Mouse (Mus musculus): Measurements from ENCODE around the gene Enpp1. TPM values are rescaled to one million over a fixed set of nuclear protein-coding genes. Genes with fewer than 3 reads are reported as not detected.

The Enpp1 gene
- polyA plus RNA-seq, 1 experiment from 2014 or later = 7.2 TPM

DNA sequence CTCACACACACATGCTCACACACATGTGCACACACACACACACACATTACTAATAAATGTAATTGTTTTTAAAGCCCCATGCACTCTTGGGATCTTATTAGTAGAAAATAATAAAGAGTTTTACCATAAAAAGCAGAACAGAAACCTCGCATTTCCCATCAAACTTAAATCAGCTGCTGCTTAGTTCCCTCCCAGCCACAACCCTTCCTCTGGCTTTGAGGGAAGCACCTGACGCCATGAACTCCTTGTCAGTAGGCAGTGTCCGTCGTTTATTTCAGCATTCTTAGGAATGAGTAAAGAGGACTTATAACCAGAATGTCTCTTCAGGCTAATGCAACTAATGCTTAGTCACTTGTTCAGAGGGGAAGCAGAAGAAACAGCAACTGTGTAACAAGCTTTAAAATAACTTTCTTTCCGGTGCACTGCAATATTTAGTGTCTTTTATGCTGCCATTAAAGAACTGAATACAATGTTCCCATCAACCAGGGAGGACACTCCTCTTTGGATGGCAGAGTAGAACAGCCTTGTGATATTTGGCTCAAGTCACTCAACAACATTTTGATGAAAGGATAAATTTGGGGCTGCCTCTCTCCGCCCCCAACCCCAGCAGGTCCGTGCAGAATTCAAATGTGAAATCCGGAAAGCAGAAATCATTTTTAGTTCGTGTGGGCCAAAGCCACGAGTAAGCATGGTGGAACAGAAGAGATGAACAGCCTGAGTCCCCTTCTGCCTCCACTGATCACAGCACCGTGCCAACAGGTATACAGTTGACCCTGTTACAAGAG is 69.0 kb downstream of the Enpp1 start:
- no peaks in the 10 kb centered on the region for H3K9me3 ChIP-seq (ENCODE audit: control insufficient read depth, low read length)
- H3K27ac ChIP-seq (replicated peaks in 1 of 2; ENCODE audit: control insufficient read depth in 1 of 2, insufficient read depth in 1 of 2, low read depth in 2 of 2, low read length in 2 of 2) = no peak overlapping the region
- H3K27me3 ChIP-seq (ENCODE audit: control insufficient read depth, insufficient read depth, low read length) = no peaks in the 10 kb centered on the region
- 79% methylated on average over 11 of the region's 11 CpGs for WGBS
- no peaks in the 10 kb centered on the region for H3K36me3 ChIP-seq (ENCODE audit: control insufficient read depth, insufficient read depth, low read length)
- no peak for ATAC-seq (ENCODE audit: insufficient number of reproducible peaks, insufficient read depth, low FRiP score, low read depth)
- H3K4me2 ChIP-seq (ENCODE audit: low read length) = no peak overlapping the region
- peaks cover 3 to 8% of the 10 kb centered on the region in 2 experiments for H3K4me1 ChIP-seq (ENCODE audit: control insufficient read depth in 2 of 2, insufficient read depth in 2 of 2, low read length in 2 of 2)
- no peak overlapping the region for H3K9ac ChIP-seq (ENCODE audit: low read length)
- no peak overlapping the region for H3K4me3 ChIP-seq (ENCODE audit: control insufficient read depth in 1 of 2, insufficient read depth in 1 of 2, low read depth in 1 of 2, low read length in 2 of 2)

DNA sequence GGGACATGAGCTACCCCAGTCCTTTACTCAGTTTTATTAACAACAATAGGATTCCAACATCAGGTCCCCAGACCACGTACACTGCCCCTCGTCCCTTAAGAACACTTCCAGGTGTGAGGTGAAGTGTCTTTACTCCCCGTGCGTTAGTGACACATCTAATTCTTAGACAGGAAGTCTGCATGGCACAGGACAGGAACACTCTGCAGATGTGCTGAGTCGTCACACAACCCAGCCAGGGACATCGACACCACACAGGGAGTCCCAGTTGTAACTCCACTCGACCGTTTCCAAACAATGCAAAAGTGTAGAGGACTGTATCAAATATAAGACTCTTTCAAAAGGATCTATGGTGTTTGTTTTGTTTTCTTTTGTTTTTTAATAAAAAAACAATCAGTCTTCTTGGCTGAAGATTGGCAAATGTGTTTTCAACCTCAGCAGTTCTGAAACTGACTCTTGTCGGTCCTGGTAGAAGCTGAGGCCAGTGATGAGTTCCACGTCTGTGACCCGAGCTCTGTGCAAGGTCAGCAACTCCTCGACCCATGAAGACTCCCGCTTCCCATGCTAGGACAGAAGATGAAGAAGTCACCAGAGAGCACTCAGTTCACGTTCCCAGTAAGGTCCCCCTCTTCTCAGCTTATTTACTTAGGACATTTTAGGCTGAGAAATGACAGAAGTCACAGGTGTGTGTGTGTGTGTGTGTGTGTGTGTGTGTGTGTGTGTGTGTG is 70.4 kb downstream of the Enpp1 start:
- H3K4me1 ChIP-seq (ENCODE audit: control insufficient read depth in 2 of 2, insufficient read depth in 2 of 2, low read length in 2 of 2) = peaks cover 3 to 10% of the 10 kb centered on the region in 2 experiments
- 65% methylated on average over 14 of the region's 14 CpGs for WGBS
- H3K27ac ChIP-seq (replicated peaks in 1 of 2; ENCODE audit: control insufficient read depth in 1 of 2, insufficient read depth in 1 of 2, low read depth in 2 of 2, low read length in 2 of 2) = no peak overlapping the region
- H3K4me2 ChIP-seq (ENCODE audit: low read length) = no peak overlapping the region
- no peaks in the 10 kb centered on the region for H3K36me3 ChIP-seq (ENCODE audit: control insufficient read depth, insufficient read depth, low read length)
- no peak overlapping the region for H3K4me3 ChIP-seq (ENCODE audit: control insufficient read depth in 1 of 2, insufficient read depth in 1 of 2, low read depth in 1 of 2, low read length in 2 of 2)
- H3K9ac ChIP-seq (ENCODE audit: low read length) = no peak overlapping the region
- no peaks in the 10 kb centered on the region for H3K27me3 ChIP-seq (ENCODE audit: control insufficient read depth, insufficient read depth, low read length)
- ATAC-seq (ENCODE audit: insufficient number of reproducible peaks, insufficient read depth, low FRiP score, low read depth) = no peak
- H3K9me3 ChIP-seq (ENCODE audit: control insufficient read depth, low read length) = no peaks in the 10 kb centered on the region

DNA sequence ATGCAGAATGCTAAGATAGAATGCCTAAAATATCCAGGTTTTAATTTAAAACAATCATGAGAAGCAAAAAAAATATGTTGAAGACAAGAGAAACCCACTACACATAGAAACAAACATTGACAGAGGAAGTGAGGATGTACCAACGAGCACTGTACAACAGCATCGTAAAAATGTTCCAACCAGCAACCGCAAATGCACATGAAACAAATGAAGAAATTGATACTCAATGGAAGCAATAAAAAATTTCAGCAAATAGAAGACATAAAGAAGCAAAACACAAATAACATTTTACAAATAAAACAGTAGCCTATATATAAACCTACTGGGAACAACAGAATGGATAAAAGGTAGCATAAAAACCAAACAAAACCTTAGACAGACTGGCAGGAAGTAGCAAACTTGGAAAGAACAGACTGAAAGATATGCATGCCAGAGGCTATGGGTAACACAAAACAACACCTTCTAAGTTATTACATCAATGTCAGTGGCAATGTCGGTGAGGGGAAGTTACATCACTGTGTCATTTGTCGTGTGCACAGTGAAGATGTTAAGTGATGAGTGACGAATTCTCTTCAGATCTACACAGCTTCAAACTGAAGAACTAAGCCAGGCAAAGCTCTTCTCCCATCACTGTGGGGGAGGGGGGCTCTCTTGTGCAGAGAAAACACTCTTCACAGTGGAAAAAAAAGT is 71.6 kb downstream of the Enpp1 start:
- no peaks in the 10 kb centered on the region for H3K36me3 ChIP-seq (ENCODE audit: control insufficient read depth, insufficient read depth, low read length)
- WGBS = 65% methylated on average over 6 of the region's 6 CpGs
- no peak overlapping the region for H3K9ac ChIP-seq (ENCODE audit: low read length)
- no peaks in the 10 kb centered on the region for H3K9me3 ChIP-seq (ENCODE audit: control insufficient read depth, low read length)
- H3K4me3 ChIP-seq (ENCODE audit: control insufficient read depth in 1 of 2, insufficient read depth in 1 of 2, low read depth in 1 of 2, low read length in 2 of 2) = no peak overlapping the region
- no peak overlapping the region for H3K4me2 ChIP-seq (ENCODE audit: low read length)
- H3K27ac ChIP-seq (replicated peaks in 1 of 2; ENCODE audit: control insufficient read depth in 1 of 2, insufficient read depth in 1 of 2, low read depth in 2 of 2, low read length in 2 of 2) = no peak overlapping the region
- ATAC-seq (ENCODE audit: insufficient number of reproducible peaks, insufficient read depth, low FRiP score, low read depth) = no peak
- no peaks in the 10 kb centered on the region for H3K27me3 ChIP-seq (ENCODE audit: control insufficient read depth, insufficient read depth, low read length)
- H3K4me1 ChIP-seq (ENCODE audit: control insufficient read depth in 2 of 2, insufficient read depth in 2 of 2, low read length in 2 of 2) = peaks cover 3 to 14% of the 10 kb centered on the region in 2 experiments

GRCm38 (mm10) chr10:24639596-24639995 is 72.4 kb downstream of the Enpp1 start:
- no peak; the same call in 1 of the 2 replicates for ATAC-seq (ENCODE audit: insufficient number of reproducible peaks, insufficient read depth, low FRiP score, low read depth)
- no peak overlapping the region for H3K4me3 ChIP-seq (ENCODE audit: control insufficient read depth in 1 of 2, insufficient read depth in 1 of 2, low read depth in 1 of 2, low read length in 2 of 2)
- H3K36me3 ChIP-seq (ENCODE audit: control insufficient read depth, insufficient read depth, low read length) = no peaks in the 10 kb centered on the region
- no peaks in the 10 kb centered on the region for H3K27me3 ChIP-seq (ENCODE audit: control insufficient read depth, insufficient read depth, low read length)
- H3K4me1 ChIP-seq (ENCODE audit: control insufficient read depth in 2 of 2, insufficient read depth in 2 of 2, low read length in 2 of 2) = peaks cover 5 to 21% of the 10 kb centered on the region in 2 experiments
- no peak overlapping the region for H3K27ac ChIP-seq (replicated peaks in 1 of 2; ENCODE audit: control insufficient read depth in 1 of 2, insufficient read depth in 1 of 2, low read depth in 2 of 2, low read length in 2 of 2)
- H3K4me2 ChIP-seq (ENCODE audit: low read length) = no peak overlapping the region
- H3K9me3 ChIP-seq (ENCODE audit: control insufficient read depth, low read length) = no peaks in the 10 kb centered on the region
- H3K9ac ChIP-seq (ENCODE audit: low read length) = no peak overlapping the region
- 58% methylated on average over 7 of the region's 7 CpGs for WGBS

DNA sequence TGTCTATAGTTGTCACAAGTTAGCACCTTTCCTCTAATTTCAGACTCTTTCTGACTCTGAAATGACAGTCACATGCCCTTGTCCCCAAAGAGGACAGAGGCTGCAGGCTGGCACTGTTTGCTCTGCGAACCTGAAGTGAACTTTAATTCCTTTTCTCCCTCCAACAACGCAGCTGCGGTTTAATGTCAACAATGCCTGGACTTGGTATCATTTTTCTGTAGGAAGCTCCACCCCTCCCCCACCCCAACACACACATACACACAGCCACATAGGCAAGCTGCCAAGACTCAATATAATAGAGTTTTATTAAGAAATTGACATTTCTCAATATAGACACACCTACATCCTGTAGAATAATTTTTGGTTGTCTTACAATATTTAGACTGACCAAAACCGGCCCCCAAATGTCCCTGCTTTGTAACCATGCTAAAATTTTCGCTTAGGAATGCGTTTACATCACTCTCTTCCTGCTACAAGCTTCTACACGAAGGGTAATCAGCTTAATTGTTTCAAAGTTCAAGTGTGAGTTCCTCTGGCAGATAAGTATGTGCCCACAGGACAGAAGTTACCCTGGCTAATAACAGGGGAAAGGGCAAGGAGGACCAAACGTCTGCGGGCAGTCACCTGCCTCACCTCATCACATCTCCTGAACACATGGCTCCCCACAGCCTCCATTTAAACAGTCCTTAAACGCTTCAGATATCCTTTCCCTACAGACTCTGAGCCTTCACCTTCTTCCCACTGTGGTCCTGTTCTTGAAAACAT is 73.5 kb downstream of the Enpp1 start:
- peaks cover 7 to 26% of the 10 kb centered on the region in 2 experiments for H3K4me1 ChIP-seq (ENCODE audit: control insufficient read depth in 2 of 2, insufficient read depth in 2 of 2, low read length in 2 of 2)
- H3K9ac ChIP-seq (ENCODE audit: low read length) = no peak overlapping the region
- no peak overlapping the region for H3K4me3 ChIP-seq (ENCODE audit: control insufficient read depth in 1 of 2, insufficient read depth in 1 of 2, low read depth in 1 of 2, low read length in 2 of 2)
- no peak overlapping the region for H3K27ac ChIP-seq (replicated peaks in 1 of 2; ENCODE audit: control insufficient read depth in 1 of 2, insufficient read depth in 1 of 2, low read depth in 2 of 2, low read length in 2 of 2)
- no peaks in the 10 kb centered on the region for H3K36me3 ChIP-seq (ENCODE audit: control insufficient read depth, insufficient read depth, low read length)
- no peaks in the 10 kb centered on the region for H3K27me3 ChIP-seq (ENCODE audit: control insufficient read depth, insufficient read depth, low read length)
- no peak overlapping the region for H3K4me2 ChIP-seq (ENCODE audit: low read length)
- H3K9me3 ChIP-seq (ENCODE audit: control insufficient read depth, low read length) = no peaks in the 10 kb centered on the region
- 43% methylated on average over 10 of the region's 10 CpGs for WGBS
- ATAC-seq (ENCODE audit: insufficient number of reproducible peaks, insufficient read depth, low FRiP score, low read depth) = no peak

GRCm38 (mm10) chr10:24636986-24637385 is 75.0 kb downstream of the Enpp1 start:
- Histone ChIP-seq H3K27ac (replicated peaks in 1 of 2; ENCODE audit: control insufficient read depth in 1 of 2, insufficient read depth in 1 of 2, low read depth in 2 of 2, low read length in 2 of 2) (no peak overlapping the region), H3K4me1 (ENCODE audit: control insufficient read depth in 2 of 2, insufficient read depth in 2 of 2, low read length in 2 of 2) (peaks cover 7 to 26% of the 10 kb centered on the region in 2 experiments), H3K9me3 (ENCODE audit: control insufficient read depth, low read length) (no peaks in the 10 kb centered on the region), H3K4me3 (ENCODE audit: control insufficient read depth in 1 of 2, insufficient read depth in 1 of 2, low read depth in 1 of 2, low read length in 2 of 2) (no peak overlapping the region), H3K4me2 (ENCODE audit: low read length) (no peak overlapping the region), H3K36me3 (ENCODE audit: control insufficient read depth, insufficient read depth, low read length) (no peaks in the 10 kb centered on the region), H3K27me3 (ENCODE audit: control insufficient read depth, insufficient read depth, low read length) (no peaks in the 10 kb centered on the region), H3K9ac (ENCODE audit: low read length) (no peak overlapping the region)
- WGBS = 83% methylated on average over 2 of the region's 2 CpGs
- ATAC-seq (ENCODE audit: insufficient number of reproducible peaks, insufficient read depth, low FRiP score, low read depth) = no peak

GRCm38 (mm10) chr10:24635884-24636283 is 76.1 kb downstream of the Enpp1 start:
- no peak for ATAC-seq (ENCODE audit: insufficient number of reproducible peaks, insufficient read depth, low FRiP score, low read depth)
- Histone ChIP-seq H3K27ac (replicated peaks in 1 of 2; ENCODE audit: control insufficient read depth in 1 of 2, insufficient read depth in 1 of 2, low read depth in 2 of 2, low read length in 2 of 2) (peak overlapping the region; percentile 10 to 13; a peak in 1 of 4 replicates), H3K4me2 (ENCODE audit: low read length) (no peak overlapping the region), H3K4me1 (ENCODE audit: control insufficient read depth in 2 of 2, insufficient read depth in 2 of 2, low read length in 2 of 2) (peaks cover 7 to 26% of the 10 kb centered on the region in 2 experiments), H3K27me3 (ENCODE audit: control insufficient read depth, insufficient read depth, low read length) (no peaks in the 10 kb centered on the region), H3K9me3 (ENCODE audit: control insufficient read depth, low read length) (no peaks in the 10 kb centered on the region), H3K4me3 (ENCODE audit: control insufficient read depth in 1 of 2, insufficient read depth in 1 of 2, low read depth in 1 of 2, low read length in 2 of 2) (no peak overlapping the region), H3K36me3 (ENCODE audit: control insufficient read depth, insufficient read depth, low read length) (no peaks in the 10 kb centered on the region), H3K9ac (ENCODE audit: low read length) (no peak overlapping the region)
- WGBS = 89% methylated on average over 10 of the region's 10 CpGs
